Mouse (Mus musculus): ENCODE data around the gene Epb41l3.

The Epb41l3 gene

GRCm38 (mm10) chr17:69192863-69193493 lies 117.5 kb downstream of the Epb41l3 start:
- DNase-seq: no peak

GRCm38 (mm10) chr17:69194599-69194998 lies 119.1 kb downstream of the Epb41l3 start:
- no peak for DNase-seq

- no peak for DNase-seq
Observed at GRCm38 (mm10) chr17:69195758-69196157, 120.3 kb downstream of the Epb41l3 start.

GRCm38 (mm10) chr17:69196656-69197055 lies 121.2 kb downstream of the Epb41l3 start:
- DNase-seq: peak; percentile 97

- no peak for DNase-seq
Observed at GRCm38 (mm10) chr17:69198805-69199204, 123.3 kb downstream of the Epb41l3 start.

- DNase-seq: no peak
Observed at GRCm38 (mm10) chr17:69199827-69200226, 124.3 kb downstream of the Epb41l3 start.

GRCm38 (mm10) chr17:69200936-69201335 lies 125.5 kb downstream of the Epb41l3 start:
- no peak for DNase-seq

GRCm38 (mm10) chr17:69205282-69205999 lies 130.0 kb downstream of the Epb41l3 start:
- DNase-seq: no peak

- no peak for DNase-seq
Observed at GRCm38 (mm10) chr17:69207562-69208312, 132.3 kb downstream of the Epb41l3 start.

GRCm38 (mm10) chr17:69211065-69211464 lies 135.6 kb downstream of the Epb41l3 start:
- peak; percentile 60 for DNase-seq

- DNase-seq: peak; percentile 79
Observed at GRCm38 (mm10) chr17:69216120-69216519, 140.6 kb downstream of the Epb41l3 start.

GRCm38 (mm10) chr17:69220849-69221248 lies 145.4 kb downstream of the Epb41l3 start:
- DNase-seq: no peak

GRCm38 (mm10) chr17:69221377-69221776 lies 145.9 kb downstream of the Epb41l3 start:
- no peak for DNase-seq

GRCm38 (mm10) chr17:69221966-69222692 lies 146.6 kb downstream of the Epb41l3 start:
- DNase-seq: no peak

GRCm38 (mm10) chr17:69225996-69226395 lies 150.5 kb downstream of the Epb41l3 start:
- no peak for DNase-seq

- no peak for DNase-seq
Observed at GRCm38 (mm10) chr17:69227426-69228014, 152.0 kb downstream of the Epb41l3 start.

- no peak for DNase-seq
Observed at GRCm38 (mm10) chr17:69229451-69229850, 154.0 kb downstream of the Epb41l3 start.

- no peak for DNase-seq
Observed at GRCm38 (mm10) chr17:69230131-69230621, 154.7 kb downstream of the Epb41l3 start.

GRCm38 (mm10) chr17:69231360-69231759 lies 155.9 kb downstream of the Epb41l3 start:
- DNase-seq: no peak

GRCm38 (mm10) chr17:69237172-69237571 lies 161.7 kb downstream of the Epb41l3 start:
- DNase-seq: no peak

GRCm38 (mm10) chr17:69238810-69239373 lies 163.4 kb downstream of the Epb41l3 start:
- DNase-seq: no peak

GRCm38 (mm10) chr17:69239423-69239822 lies 163.9 kb downstream of the Epb41l3 start:
- no peak for DNase-seq
